Mouse (Mus musculus) heart, embryonic 10.5 days (tissue): ENCODE data around the gene Anapc4. TPM values are rescaled to one million over a fixed set of nuclear protein-coding genes. Genes with fewer than 3 reads are reported as not detected.

Experiments used
- DNase-seq: peaks from one replicate; pipeline ENCODE4 v3.0.0-alpha.2; 2017; ENCODE audit warnings: low spot score
- H3K27ac ChIP-seq: fragments of 300-500 bp; sonication (generic); 2 replicates; pipeline ENCODE4 v1.5.1; 2016; ENCODE audit warnings: mild to moderate bottlenecking
- H3K27me3 ChIP-seq: fragments of 300-500 bp; sonication (generic); 2 replicates; pipeline ENCODE4 v1.6.1; 2016; ENCODE audit warnings: mild to moderate bottlenecking; ENCODE audit not compliant: poor library complexity, insufficient read depth, severe bottlenecking
- H3K36me3 ChIP-seq: fragments of 300-500 bp; sonication (generic); 2 replicates; pipeline ENCODE4 v1.6.1; 2016; ENCODE audit warnings: mild to moderate bottlenecking, moderate library complexity
- H3K4me1 ChIP-seq: fragments of 300-500 bp; sonication (generic); 2 replicates; pipeline ENCODE4 v1.6.1; 2016; ENCODE audit warnings: mild to moderate bottlenecking
- H3K4me3 ChIP-seq: fragments of 300-500 bp; sonication (generic); 2 replicates; pipeline ENCODE4 v1.5.1; 2016; ENCODE audit warnings: mild to moderate bottlenecking, moderate library complexity
- H3K9me3 ChIP-seq: fragments of 300-500 bp; sonication (generic); 2 replicates; pipeline ENCODE4 v1.6.1; 2016; ENCODE audit warnings: mild to moderate bottlenecking, moderate library complexity
- WGBS: fragments of 180-500 bp; shearing (Covaris S2); methylation state at CpG from one replicate; pipeline ENCODE4 v1.1.7; 2016; 5-methylcytosine and 5-hydroxymethylcytosine counted together
- polyA plus RNA-seq: library from polyadenylated mRNA; unstranded; fragments of >200 nt; fragmentation: Nextera tagmentation; extraction: Ambion mirVana; gene quantifications from 2 replicates; pipeline ENCODE4 v1.2.1, GENCODE M21; 2016

Gene Anapc4
- polyA plus RNA-seq, 1 experiment from 2014 or later, result 97.0 TPM

GRCm38 (mm10) chr5:52878847-52879246 lies 45.0 kb downstream of the Anapc4 start:
- peaks cover 14% of the 10 kb centered on the region; the same call in 1 of the 2 replicates for H3K27me3 ChIP-seq
- no peak overlapping the region for H3K27ac ChIP-seq
- peak; percentile 83 for DNase-seq
- no peaks in the 10 kb centered on the region for H3K9me3 ChIP-seq
- no peaks in the 10 kb centered on the region for H3K4me1 ChIP-seq
- no peak overlapping the region for H3K4me3 ChIP-seq
- no peaks in the 10 kb centered on the region for H3K36me3 ChIP-seq
- 3% methylated on average over 10 of the region's 14 CpGs for WGBS

GRCm38 (mm10) chr5:52879926-52880325 lies 46.1 kb downstream of the Anapc4 start:
- Histone ChIP-seq H3K27me3 (peaks cover 14% of the 10 kb centered on the region; the same call in 1 of the 2 replicates), H3K9me3 (no peaks in the 10 kb centered on the region), H3K27ac (no peak overlapping the region), H3K36me3 (no peaks in the 10 kb centered on the region), H3K4me3 (no peak overlapping the region), H3K4me1 (no peaks in the 10 kb centered on the region)
- DNase-seq, result no peak
- WGBS, result 84% methylated on average over 6 of the region's 6 CpGs

GRCm38 (mm10) chr5:52882446-52882845 lies 48.6 kb downstream of the Anapc4 start:
- Histone ChIP-seq H3K4me3 (no peak overlapping the region), H3K27ac (no peak overlapping the region), H3K9me3 (no peaks in the 10 kb centered on the region), H3K4me1 (no peaks in the 10 kb centered on the region), H3K36me3 (no peaks in the 10 kb centered on the region), H3K27me3 (peaks cover 14% of the 10 kb centered on the region; the same call in 1 of the 2 replicates)
- DNase-seq, result no peak
- 32% methylated on average over 2 of the region's 2 CpGs for WGBS

GRCm38 (mm10) chr5:52887085-52887484 lies 53.3 kb downstream of the Anapc4 start:
- H3K27ac ChIP-seq, result no peak overlapping the region
- no peak for DNase-seq
- H3K27me3 ChIP-seq, result 0 out of 2 replicates have a peak, but pooled peaks cover 1% of the 10 kb centered on the region
- H3K9me3 ChIP-seq, result no peaks in the 10 kb centered on the region
- H3K4me1 ChIP-seq, result no peaks in the 10 kb centered on the region
- 46% methylated on average over 12 of the region's 12 CpGs for WGBS
- H3K4me3 ChIP-seq, result no peak overlapping the region
- H3K36me3 ChIP-seq, result no peaks in the 10 kb centered on the region

GRCm38 (mm10) chr5:52889919-52890318 lies 56.1 kb downstream of the Anapc4 start:
- H3K27ac ChIP-seq, result no peak overlapping the region
- no peak for DNase-seq
- H3K4me1 ChIP-seq, result no peaks in the 10 kb centered on the region
- H3K36me3 ChIP-seq, result no peaks in the 10 kb centered on the region
- H3K9me3 ChIP-seq, result peaks cover 5% of the 10 kb centered on the region; the same call in 1 of the 2 replicates
- H3K27me3 ChIP-seq, result no peaks in the 10 kb centered on the region
- WGBS, result 76% methylated on average over 7 of the region's 7 CpGs
- no peak overlapping the region for H3K4me3 ChIP-seq

- DNase-seq, result no peak
- no peak overlapping the region for H3K27ac ChIP-seq
Measured at GRCm38 (mm10) chr5:52891949-52892835, 58.4 kb downstream of the Anapc4 start.

GRCm38 (mm10) chr5:52893938-52894337 lies 60.1 kb downstream of the Anapc4 start:
- WGBS, result 88% methylated on average over 5 of the region's 5 CpGs
- no peak for DNase-seq
- Histone ChIP-seq H3K27ac (no peak overlapping the region), H3K4me3 (no peak overlapping the region), H3K4me1 (no peaks in the 10 kb centered on the region), H3K9me3 (peaks cover 5% of the 10 kb centered on the region; the same call in 1 of the 2 replicates), H3K36me3 (no peaks in the 10 kb centered on the region), H3K27me3 (no peaks in the 10 kb centered on the region)

More at GRCm38 (mm10) chr5:52891949-52892835, 58.4 kb downstream of the Anapc4 start:
- Histone ChIP-seq H3K4me1 (no peaks in the 10 kb centered on the region), H3K27me3 (no peaks in the 10 kb centered on the region), H3K36me3 (no peaks in the 10 kb centered on the region), H3K4me3 (no peak overlapping the region), H3K9me3 (peaks cover 5% of the 10 kb centered on the region; the same call in 1 of the 2 replicates)
- WGBS, result 69% methylated on average over 12 of the region's 12 CpGs

GRCm38 (mm10) chr5:52904246-52904645 lies 70.4 kb downstream of the Anapc4 start:
- H3K9me3 ChIP-seq, result no peaks in the 10 kb centered on the region
- no peaks in the 10 kb centered on the region for H3K4me1 ChIP-seq
- no peaks in the 10 kb centered on the region for H3K36me3 ChIP-seq
- 16% methylated on average over 4 of the region's 4 CpGs for WGBS
- DNase-seq, result no peak
- no peak overlapping the region for H3K4me3 ChIP-seq
- H3K27me3 ChIP-seq, result no peaks in the 10 kb centered on the region
- H3K27ac ChIP-seq, result no peak overlapping the region

GRCm38 (mm10) chr5:52904671-52905070 lies 70.9 kb downstream of the Anapc4 start:
- no peak for DNase-seq
- no peaks in the 10 kb centered on the region for H3K36me3 ChIP-seq
- 19% methylated on average over 6 of the region's 6 CpGs for WGBS
- H3K4me3 ChIP-seq, result no peak overlapping the region
- H3K27ac ChIP-seq, result 0 out of 2 replicates have a peak overlapping the region, but pooled peaks have one; percentile 7
- H3K9me3 ChIP-seq, result no peaks in the 10 kb centered on the region
- no peaks in the 10 kb centered on the region for H3K4me1 ChIP-seq
- H3K27me3 ChIP-seq, result no peaks in the 10 kb centered on the region

- 77% methylated on average over 3 of the region's 3 CpGs for WGBS
Measured at GRCm38 (mm10) chr5:52908246-52908645, 74.4 kb downstream of the Anapc4 start.

GRCm38 (mm10) chr5:52910159-52910591 lies 76.4 kb downstream of the Anapc4 start:
- Histone ChIP-seq H3K27ac (peak overlapping the region; percentile 72), H3K36me3 (no peaks in the 10 kb centered on the region), H3K4me3 (peak overlapping the region; percentile 50), H3K4me1 (peaks cover 10% of the 10 kb centered on the region; the same call in 1 of the 2 replicates), H3K9me3 (no peaks in the 10 kb centered on the region), H3K27me3 (no peaks in the 10 kb centered on the region)
- WGBS, result 18% methylated on average over 12 of the region's 12 CpGs
- DNase-seq, result peak; percentile 84

More at GRCm38 (mm10) chr5:52908246-52908645, 74.4 kb downstream of the Anapc4 start:
- Histone ChIP-seq H3K9me3 (no peaks in the 10 kb centered on the region), H3K27ac (no peak overlapping the region), H3K27me3 (no peaks in the 10 kb centered on the region), H3K4me3 (no peak overlapping the region), H3K4me1 (peaks cover 10% of the 10 kb centered on the region; the same call in 1 of the 2 replicates), H3K36me3 (no peaks in the 10 kb centered on the region)
- no peak for DNase-seq

GRCm38 (mm10) chr5:52911286-52911870 lies 77.6 kb downstream of the Anapc4 start:
- Histone ChIP-seq H3K4me1 (peaks cover 10% of the 10 kb centered on the region; the same call in 1 of the 2 replicates), H3K9me3 (no peaks in the 10 kb centered on the region), H3K4me3 (no peak overlapping the region), H3K36me3 (no peaks in the 10 kb centered on the region), H3K27ac (no peak overlapping the region), H3K27me3 (no peaks in the 10 kb centered on the region)
- no peak for DNase-seq
- WGBS, result 85% methylated on average over 10 of the region's 10 CpGs

- Histone ChIP-seq H3K27ac (no peak overlapping the region), H3K27me3 (no peaks in the 10 kb centered on the region), H3K9me3 (no peaks in the 10 kb centered on the region), H3K4me1 (peaks cover 10% of the 10 kb centered on the region; the same call in 1 of the 2 replicates), H3K36me3 (no peaks in the 10 kb centered on the region), H3K4me3 (no peak overlapping the region)
- 85% methylated on average over 7 of the region's 7 CpGs for WGBS
- no peak for DNase-seq
Measured at GRCm38 (mm10) chr5:52913711-52914110, 79.9 kb downstream of the Anapc4 start.
